8 mouse cellular contexts compared by ENCODE assay signal in genomic region chr19:44755693-44756420, GRCm38 (mm10). TPM values are rescaled to one million over a fixed set of nuclear protein-coding genes. Genes with fewer than 3 reads are reported as not detected.
DNase-seq lines count a peak whose midpoint lies in the region; ATAC-seq and TF ChIP-seq lines count a peak whose summit lies in the region.

Gene Pax2, plus strand, starts transcription at chr19:44756045.

- DNase-seq in gastrocnemius, adult 2 months: peak; percentile 59
- no peak for DNase-seq in gastrocnemius, postnatal 14 days
- DNase-seq in liver, embryonic 13.5 days: no peak
- no peak for DNase-seq in cerebellum, postnatal 36 days

- H3K4me1 ChIP-seq in embryonic facial prominence, embryonic 12.5 days: peaks cover 17% of the 10 kb centered on the region
- H3K4me1 ChIP-seq in hindbrain, embryonic 12.5 days: peaks cover 44% of the 10 kb centered on the region
- H3K4me1 ChIP-seq in liver, embryonic 13.5 days (replicated peaks): peaks cover 10% of the 10 kb centered on the region

- no peak within 1 kb of the TSS for H3K27ac ChIP-seq in gastrocnemius, adult 2 months
- no peak within 1 kb of the TSS for H3K27ac ChIP-seq in embryonic facial prominence, embryonic 12.5 days
- peak within 1 kb of the TSS; percentile 81 for H3K27ac ChIP-seq in hindbrain, embryonic 12.5 days
- H3K27ac ChIP-seq in liver, embryonic 13.5 days: no peak within 1 kb of the TSS

- TF ChIP-seq CTCF in gastrocnemius, adult 2 months (IDR thresholded peaks at IDR 0.05): no peak

- H3K9me3 ChIP-seq in embryonic facial prominence, embryonic 12.5 days: no peaks in the 10 kb centered on the region
- H3K9me3 ChIP-seq in hindbrain, embryonic 12.5 days (replicated peaks): no peaks in the 10 kb centered on the region
- H3K9me3 ChIP-seq in liver, embryonic 13.5 days (replicated peaks): no peaks in the 10 kb centered on the region

- H3K36me3 ChIP-seq in embryonic facial prominence, embryonic 12.5 days: no peaks in the 10 kb centered on the region
- no peaks in the 10 kb centered on the region for H3K36me3 ChIP-seq in hindbrain, embryonic 12.5 days
- H3K36me3 ChIP-seq in liver, embryonic 13.5 days: no peaks in the 10 kb centered on the region

- peak within 1 kb of the TSS; percentile 62 for H3K4me2 ChIP-seq in embryonic facial prominence, embryonic 12.5 days (replicated peaks)
- H3K4me2 ChIP-seq in hindbrain, embryonic 12.5 days (replicated peaks): peak within 1 kb of the TSS; percentile 65
- peak within 1 kb of the TSS; percentile 56 for H3K4me2 ChIP-seq in liver, embryonic 13.5 days

- intact Hi-C loops in gastrocnemius, adult 2 months (cut with DNase I): loop anchor here (2.0 to 10.0 kb wide), 3 partner anchors 74 to 173 kb away; no protein-coding TSS in a partner anchor
- intact Hi-C loops in gastrocnemius, postnatal 14 days (cut with DNase I; ENCODE audit: low total_unique reads): loop anchor here (5.0 to 10.0 kb wide), 2 partner anchors 139 to 174 kb away; no protein-coding TSS in a partner anchor

- peak within 1 kb of the TSS; percentile 71 for H3K4me3 ChIP-seq in gastrocnemius, adult 2 months
- peak within 1 kb of the TSS; percentile 36 for H3K4me3 ChIP-seq in embryonic facial prominence, embryonic 12.5 days
- peak within 1 kb of the TSS; percentile 50 for H3K4me3 ChIP-seq in hindbrain, embryonic 12.5 days
- H3K4me3 ChIP-seq in liver, embryonic 13.5 days (replicated peaks): peak within 1 kb of the TSS; percentile 38

- WGBS in embryonic facial prominence, embryonic 12.5 days: under 1% methylated on average over 52 of the region's 52 CpGs
- under 1% methylated on average over 51 of the region's 52 CpGs for WGBS in hindbrain, embryonic 12.5 days
- WGBS in liver, embryonic 13.5 days (ENCODE audit: insufficient replicate concordance): under 1% methylated on average over 52 of the region's 52 CpGs

- no peak for ATAC-seq in embryonic facial prominence, embryonic 12.5 days (ENCODE audit: insufficient number of reproducible peaks, insufficient read depth, low FRiP score, low TSS enrichment)
- ATAC-seq in hindbrain, embryonic 12.5 days (ENCODE audit: low FRiP score): peak; percentile 55
- no peak for ATAC-seq in liver, embryonic 13.5 days (ENCODE audit: low read depth)
- no peak for ATAC-seq in inflammation-experienced regulatory T-cells, adult 6 months
- no peak for ATAC-seq in megakaryocyte progenitor cell, adult 5-6 weeks (replicated peaks; ENCODE audit: poor library complexity)

- peaks cover 93% of the 10 kb centered on the region for H3K27me3 ChIP-seq in embryonic facial prominence, embryonic 12.5 days
- peaks cover 87% of the 10 kb centered on the region for H3K27me3 ChIP-seq in hindbrain, embryonic 12.5 days
- peaks cover 100% of the 10 kb centered on the region for H3K27me3 ChIP-seq in liver, embryonic 13.5 days

- peak within 1 kb of the TSS; percentile 24; the same call in 1 of the 2 replicates for H3K9ac ChIP-seq in embryonic facial prominence, embryonic 12.5 days
- peak within 1 kb of the TSS; percentile 74 for H3K9ac ChIP-seq in hindbrain, embryonic 12.5 days
- no peak within 1 kb of the TSS for H3K9ac ChIP-seq in liver, embryonic 13.5 days

RNA-seq across cellular contexts. Expression of gene Pax2, which starts in this region (rescaled TPM):
- total RNA-seq in gastrocnemius, adult 2 months (2021): not detected
- total RNA-seq in gastrocnemius, postnatal 14 days (2021): not detected
- 0.55 and 0.95 TPM in 2 replicates for polyA plus RNA-seq in embryonic facial prominence, embryonic 12.5 days (2016; fragmentation: Nextera tagmentation; extraction: Ambion mirVana)
- 15.1 and 18.6 TPM in 2 replicates for polyA plus RNA-seq in hindbrain, embryonic 12.5 days (2016; fragmentation: Nextera tagmentation; extraction: Ambion mirVana)
- not detected in 2 replicates for polyA plus RNA-seq in liver, embryonic 13.5 days (2015; fragmentation: Nextera tagmentation; extraction: Ambion mirVana)
- polyA plus RNA-seq in inflammation-experienced regulatory T-cells, adult 6 months (2017; shearing (Covaris generic)): not detected
- total RNA-seq in megakaryocyte progenitor cell, adult 5-6 weeks (2015): not detected in 2 replicates
- total RNA-seq in megakaryocyte progenitor cell, adult 5-6 weeks (2017): not detected in 2 replicates

Comparison
In these comparisons a context has a peak if more than half of its experiments do, and no peak if none do; other contexts are left out.
1. Peak in DNase-seq and H3K4me3 ChIP-seq in gastrocnemius, adult 2 months; RNA of the gene not detected or under 1 TPM.